Mouse (Mus musculus) layer of hippocampus, postnatal 14 days (tissue): Measurements from ENCODE around the gene Tmem145. TPM values are rescaled to one million over a fixed set of nuclear protein-coding genes. Genes with fewer than 3 reads are reported as not detected.

Experiments
- DNase-seq, 2 experiments: peaks; one replicate each; pipeline ENCODE4 v3.0.0; 2021 to 2022; ENCODE audit warnings: low spot score in 2 of 2, mixed read lengths in 1 of 2
- total RNA-seq, 2 experiments: library from RNA; stranded (reverse); gene quantifications; 2 replicates each; pipeline ENCODE4 v1.2.3; 2021

The Tmem145 gene
- total RNA-seq, 2 experiments from 2014 or later: 43.2 to 46.9 TPM

GRCm38 (mm10) chr7:25274996-25275395, 30.9 kb upstream of the Tmem145 start:
- DNase-seq: no peak

GRCm38 (mm10) chr7:25275555-25276298, 30.2 kb upstream of the Tmem145 start:
- DNase-seq: no peak

DNA sequence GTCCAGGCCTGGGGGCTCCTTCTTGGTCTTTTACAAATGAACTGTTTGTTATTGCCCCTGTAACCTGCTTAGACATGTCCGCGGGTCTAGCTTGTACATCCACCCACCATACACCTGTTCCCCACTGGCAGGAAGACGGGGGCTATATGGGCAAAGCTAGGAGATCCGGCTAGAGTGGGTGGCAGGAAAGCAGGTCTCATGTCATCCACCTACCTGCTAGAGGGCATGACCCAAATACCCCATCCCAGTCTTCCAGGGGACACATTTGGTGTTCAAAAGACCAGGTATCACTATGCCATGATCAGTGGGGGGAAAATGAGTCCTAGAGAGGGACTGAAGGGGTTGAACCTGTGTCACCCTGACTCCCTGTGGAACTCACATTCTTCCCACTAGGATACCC, 28.5 kb upstream of the Tmem145 start:
- no peak for DNase-seq

DNA sequence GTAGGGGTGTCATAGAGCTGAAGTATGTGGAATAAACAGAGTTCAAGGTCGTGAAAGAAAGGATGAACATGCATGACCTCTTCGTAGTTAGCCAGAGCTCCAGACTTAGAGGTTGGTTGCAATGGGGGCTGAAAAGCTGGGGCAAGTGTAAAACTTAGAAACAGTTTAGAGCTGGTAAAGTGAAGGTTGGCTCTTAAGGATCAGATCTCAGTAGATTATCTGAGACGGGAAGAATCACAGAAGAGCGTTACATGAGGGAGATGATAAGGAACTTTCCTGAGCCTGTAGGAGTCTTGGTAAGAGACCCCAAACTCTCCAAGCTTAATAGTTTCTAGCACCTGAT, 27.9 kb upstream of the Tmem145 start:
- DNase-seq: no peak

GRCm38 (mm10) chr7:25278341-25279075, 27.4 kb upstream of the Tmem145 start:
- DNase-seq: peak; percentile 91 to 94

- peak; percentile 68 to 95 for DNase-seq
Observed at GRCm38 (mm10) chr7:25279076-25279860, 26.6 kb upstream of the Tmem145 start.

- DNase-seq: peak in 1 of 2 experiments; percentile 41
Observed at GRCm38 (mm10) chr7:25279861-25280791, 25.8 kb upstream of the Tmem145 start.

DNA sequence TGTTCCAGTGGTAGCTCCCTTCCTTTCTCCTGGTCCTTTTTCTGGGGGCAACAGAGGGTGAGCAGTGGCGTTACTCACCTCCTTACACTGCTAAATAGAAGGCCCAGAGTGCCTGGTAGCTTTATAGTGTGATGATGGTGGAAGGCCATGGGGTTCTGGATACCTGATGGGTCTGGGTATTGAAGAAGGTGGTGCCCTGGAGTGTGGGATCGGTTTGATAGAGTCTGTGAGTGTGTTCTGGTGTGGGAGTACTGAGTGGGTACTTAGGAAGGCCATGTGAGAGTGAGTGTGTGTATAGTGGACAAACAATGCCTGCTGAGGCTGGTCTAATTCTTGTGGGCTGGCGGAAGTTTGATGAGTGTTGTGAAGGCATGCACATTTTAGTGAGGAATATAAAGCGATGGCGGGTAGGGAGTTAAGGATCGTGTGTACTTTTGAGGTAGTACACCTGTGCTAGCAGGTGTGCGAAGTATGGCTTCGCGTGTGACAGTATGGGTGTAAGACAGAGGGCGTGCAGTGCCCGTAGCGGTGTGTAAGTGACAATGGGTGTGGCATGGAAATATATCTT, 24.7 kb upstream of the Tmem145 start:
- no peak for DNase-seq

GRCm38 (mm10) chr7:25281734-25282601, 23.9 kb upstream of the Tmem145 start:
- peak; percentile 94 to 97 for DNase-seq

GRCm38 (mm10) chr7:25282731-25283211, 23.1 kb upstream of the Tmem145 start:
- peak in 1 of 2 experiments; percentile 52 for DNase-seq

- DNase-seq: no peak
Observed at GRCm38 (mm10) chr7:25283637-25284036, 22.3 kb upstream of the Tmem145 start.

- DNase-seq: no peak
Observed at GRCm38 (mm10) chr7:25284171-25284570, 21.7 kb upstream of the Tmem145 start.

DNA sequence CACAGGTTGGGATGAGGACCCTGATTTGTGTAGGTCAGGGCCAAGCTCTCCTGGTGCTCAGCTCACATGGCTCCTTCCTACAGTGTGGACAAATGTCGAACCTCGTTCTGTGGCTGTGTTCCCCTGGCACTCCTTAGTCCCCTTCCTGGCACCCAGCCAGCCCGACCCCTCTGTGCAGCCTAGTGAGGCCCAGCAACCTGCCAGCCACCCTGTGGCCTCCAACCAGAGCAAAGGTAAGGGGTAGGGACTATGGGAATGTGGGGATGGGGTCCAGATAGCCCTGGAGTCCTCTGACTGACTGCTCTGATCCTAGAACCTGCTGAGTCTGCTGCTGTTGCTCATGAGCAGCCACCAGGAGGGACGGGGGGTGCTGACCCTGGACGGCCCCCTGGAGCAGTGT, 21.1 kb upstream of the Tmem145 start:
- no peak for DNase-seq

DNA sequence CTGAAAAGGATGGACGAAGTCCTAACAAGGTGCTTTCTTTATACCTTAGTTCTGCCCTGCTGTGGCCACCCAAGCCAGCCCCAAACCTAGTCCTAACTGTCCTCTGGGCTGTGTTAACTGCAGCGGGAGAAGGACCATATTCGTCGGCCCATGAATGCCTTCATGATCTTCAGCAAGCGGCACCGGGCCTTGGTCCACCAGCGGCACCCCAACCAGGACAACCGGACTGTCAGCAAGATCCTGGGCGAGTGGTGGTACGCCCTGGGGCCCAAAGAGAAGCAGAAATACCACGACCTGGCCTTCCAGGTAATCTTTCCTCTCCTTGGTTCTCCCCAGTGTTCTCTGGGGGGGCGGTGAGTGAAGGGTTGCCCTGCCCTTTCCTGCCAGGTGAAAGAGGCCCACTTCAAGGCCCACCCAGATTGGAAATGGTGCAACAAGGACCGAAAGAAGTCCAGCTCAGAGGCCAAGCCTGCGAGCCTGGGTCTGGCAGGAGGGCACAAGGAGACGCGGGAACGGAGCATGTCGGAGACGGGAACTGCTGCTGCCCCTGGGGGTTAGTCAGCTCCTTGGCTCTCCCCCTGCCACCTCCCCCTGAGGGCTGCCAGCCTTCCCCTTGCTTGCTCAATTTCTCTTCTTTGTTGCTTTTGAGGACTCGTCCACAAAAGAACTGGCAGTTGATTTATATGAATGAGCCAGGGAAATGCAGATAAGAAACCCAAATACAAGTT, 20.2 kb upstream of the Tmem145 start:
- no peak for DNase-seq

- DNase-seq: no peak
Observed at GRCm38 (mm10) chr7:25286989-25287388, 18.9 kb upstream of the Tmem145 start.

- DNase-seq: no peak
Observed at GRCm38 (mm10) chr7:25288011-25288410, 17.9 kb upstream of the Tmem145 start.

DNA sequence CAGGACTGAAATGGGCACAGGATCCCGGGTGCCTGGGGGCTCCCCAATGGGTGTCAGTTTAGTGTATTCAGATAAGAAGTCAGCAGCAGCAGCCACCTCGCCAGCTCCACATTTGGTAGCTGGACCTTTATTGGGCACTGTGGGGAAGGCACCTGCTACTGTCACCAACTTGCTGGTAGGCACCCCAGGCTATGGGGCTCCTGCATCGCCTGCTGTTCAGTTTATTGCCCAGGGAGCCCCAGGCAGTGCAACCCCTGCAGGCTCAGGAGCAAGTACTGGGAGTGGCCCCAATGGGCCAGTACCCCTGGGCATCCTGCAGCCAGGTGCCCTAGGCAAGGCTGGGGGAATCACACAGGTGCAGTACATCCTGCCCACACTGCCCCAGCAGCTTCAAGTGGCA, 17.2 kb upstream of the Tmem145 start:
- DNase-seq: no peak

- no peak for DNase-seq
Observed at GRCm38 (mm10) chr7:25289925-25290324, 16.0 kb upstream of the Tmem145 start.

DNA sequence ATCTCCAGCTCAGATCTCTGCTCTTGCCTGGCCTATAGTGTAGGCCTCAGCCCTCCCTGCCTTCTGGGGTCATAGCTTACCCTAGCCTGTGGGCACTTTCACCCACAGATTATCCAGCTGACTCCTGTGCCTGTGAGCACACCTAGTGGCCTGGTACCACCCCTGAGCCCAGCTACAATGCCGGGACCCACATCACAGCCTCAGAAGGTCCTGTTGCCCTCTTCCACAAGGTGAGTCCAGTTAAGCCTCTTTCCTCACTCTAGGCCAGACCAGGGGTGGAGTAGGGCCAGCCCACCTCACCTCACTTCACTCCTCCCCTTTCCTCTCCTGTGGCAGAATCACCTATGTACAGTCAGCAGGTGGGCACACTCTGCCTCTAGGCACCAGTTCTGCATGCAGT, 15.4 kb upstream of the Tmem145 start:
- no peak for DNase-seq
